Mouse (Mus musculus) heart, embryonic 12.5 days (tissue): ENCODE data around the gene Fam166b. TPM values are rescaled to one million over a fixed set of nuclear protein-coding genes. Genes with fewer than 3 reads are reported as not detected.
A peak's percentile ranks its signal among the peaks of the same experiment; 100 is the strongest.

Experiments
- ATAC-seq: fragments of 200-750 bp; cut with Nextera tagmentation; 2 replicates; pipeline ENCODE4 v1.8.0; 2017; ENCODE audit warnings: moderate TSS enrichment, moderate library complexity; ENCODE audit not compliant: insufficient number of reproducible peaks, low FRiP score
- H3K27ac ChIP-seq: fragments of 300-500 bp; sonication (generic); 2 replicates; pipeline ENCODE4 v1.5.1; 2016; ENCODE audit warnings: mild to moderate bottlenecking, moderate library complexity; ENCODE audit not compliant: poor library complexity, severe bottlenecking
- H3K27me3 ChIP-seq: fragments of 300-500 bp; sonication (generic); replicated peaks from 2 replicates; pipeline ENCODE4 v1.6.1; 2016; ENCODE audit warnings: mild to moderate bottlenecking, moderate library complexity
- H3K36me3 ChIP-seq: fragments of 300-500 bp; sonication (generic); 2 replicates; pipeline ENCODE4 v1.6.1; 2016; ENCODE audit warnings: mild to moderate bottlenecking, moderate library complexity
- H3K4me1 ChIP-seq: fragments of 300-500 bp; sonication (generic); replicated peaks from 2 replicates; pipeline ENCODE4 v1.6.1; 2016; ENCODE audit warnings: mild to moderate bottlenecking
- H3K4me2 ChIP-seq: fragments of 300-500 bp; sonication (generic); 2 replicates; pipeline ENCODE4 v1.6.1; 2016; ENCODE audit warnings: mild to moderate bottlenecking, moderate library complexity
- H3K4me3 ChIP-seq: fragments of 300-500 bp; sonication (generic); 2 replicates; pipeline ENCODE4 v1.5.1; 2016; ENCODE audit warnings: mild to moderate bottlenecking
- H3K9ac ChIP-seq: fragments of 300-500 bp; sonication (generic); 2 replicates; pipeline ENCODE4 v1.6.1; 2016; ENCODE audit warnings: mild to moderate bottlenecking, moderate library complexity
- H3K9me3 ChIP-seq: fragments of 300-500 bp; sonication (generic); replicated peaks from 2 replicates; pipeline ENCODE4 v1.6.1; 2016; ENCODE audit warnings: mild to moderate bottlenecking, moderate library complexity
- WGBS: fragments of 180-500 bp; shearing (Covaris S2); methylation state at CpG from one replicate; pipeline ENCODE4 v1.1.7; 2016; 5-methylcytosine and 5-hydroxymethylcytosine counted together
- polyA plus RNA-seq: library from polyadenylated mRNA; unstranded; fragments of >200 nt; fragmentation: Nextera tagmentation; extraction: Ambion mirVana; gene quantifications from 2 replicates; pipeline ENCODE4 v1.2.1, GENCODE M21; 2016

Gene Fam166b
- polyA plus RNA-seq, 1 experiment from 2014 or later: not detected

DNA sequence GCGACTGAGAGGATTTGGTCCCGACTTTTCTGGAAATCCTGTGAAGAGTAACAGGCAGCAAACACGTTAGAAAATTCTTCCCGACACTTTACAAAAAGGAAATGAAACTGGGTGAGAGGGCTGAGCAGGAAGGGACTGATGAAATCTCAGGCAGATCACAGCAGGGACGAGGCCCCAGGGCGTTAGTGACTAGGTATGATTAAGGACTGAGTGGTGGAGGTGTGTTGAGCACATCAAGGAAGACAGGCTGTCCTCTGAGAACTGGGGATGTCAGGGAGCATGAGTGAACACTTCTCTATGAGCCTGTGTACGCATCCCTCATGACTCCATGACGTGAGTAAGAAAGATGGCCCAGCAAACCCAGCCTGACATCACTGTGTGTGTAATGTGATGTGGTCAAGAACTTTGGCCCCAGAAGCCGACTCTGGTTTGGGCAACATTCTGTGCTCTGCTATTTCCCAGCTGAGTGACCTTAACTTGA lies 9.1 kb downstream of the Fam166b start:
- no peak for ATAC-seq
- no peak overlapping the region for H3K9ac ChIP-seq
- H3K9me3 ChIP-seq: no peaks in the 10 kb centered on the region

DNA sequence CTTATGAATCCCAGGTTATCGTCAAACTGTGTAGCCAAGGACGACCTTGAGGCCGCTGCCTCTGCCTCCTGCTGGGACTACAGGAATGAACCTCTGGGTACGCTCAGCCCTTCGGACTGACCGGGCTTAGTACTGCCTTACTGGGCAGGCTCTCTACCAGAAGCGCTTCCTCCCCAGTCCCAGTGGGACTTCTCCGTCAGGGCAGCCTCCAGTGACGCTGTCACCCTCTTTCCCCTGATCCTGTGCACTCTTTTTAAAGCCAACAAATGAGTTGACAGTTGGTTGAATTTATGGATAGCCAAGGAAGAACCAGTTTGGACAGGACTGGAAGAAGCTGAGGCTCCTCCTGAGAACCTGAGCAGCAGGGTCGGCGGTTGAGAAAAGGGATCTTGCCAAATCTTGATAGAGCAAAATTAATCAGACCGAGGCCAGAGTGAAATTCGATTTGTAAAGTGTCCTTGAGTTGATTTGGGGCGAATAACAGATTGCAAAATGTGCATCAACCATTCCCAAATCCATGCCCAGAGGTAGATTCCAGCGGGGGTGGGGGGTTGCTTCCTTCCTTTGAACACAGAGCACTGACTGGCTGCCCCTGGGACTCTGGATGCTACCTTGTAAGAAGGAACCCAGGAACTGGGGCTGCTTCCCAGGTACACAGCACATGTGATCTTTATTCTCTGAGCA lies 9.8 kb downstream of the Fam166b start:
- Histone ChIP-seq H3K9ac (no peak overlapping the region), H3K36me3 (peaks cover 65% of the 10 kb centered on the region), H3K27ac (no peak overlapping the region), H3K4me2 (no peak overlapping the region), H3K27me3 (peaks cover 11% of the 10 kb centered on the region; the same call in 1 of the 2 replicates), H3K4me3 (no peak overlapping the region), H3K9me3 (no peaks in the 10 kb centered on the region), H3K4me1 (peaks cover 31% of the 10 kb centered on the region)
- no peak for ATAC-seq
- WGBS: 49% methylated on average over 15 of the region's 15 CpGs

More for the DNA sequence above, 9.1 kb downstream of the Fam166b start:
- H3K4me3 ChIP-seq: no peak overlapping the region
- peaks cover 30% of the 10 kb centered on the region for H3K4me1 ChIP-seq
- H3K4me2 ChIP-seq: no peak overlapping the region
- no peak overlapping the region for H3K27ac ChIP-seq
- 65% methylated on average over 9 of the region's 9 CpGs for WGBS
- H3K36me3 ChIP-seq: peaks cover 65% of the 10 kb centered on the region
- H3K27me3 ChIP-seq: peaks cover 18% of the 10 kb centered on the region

DNA sequence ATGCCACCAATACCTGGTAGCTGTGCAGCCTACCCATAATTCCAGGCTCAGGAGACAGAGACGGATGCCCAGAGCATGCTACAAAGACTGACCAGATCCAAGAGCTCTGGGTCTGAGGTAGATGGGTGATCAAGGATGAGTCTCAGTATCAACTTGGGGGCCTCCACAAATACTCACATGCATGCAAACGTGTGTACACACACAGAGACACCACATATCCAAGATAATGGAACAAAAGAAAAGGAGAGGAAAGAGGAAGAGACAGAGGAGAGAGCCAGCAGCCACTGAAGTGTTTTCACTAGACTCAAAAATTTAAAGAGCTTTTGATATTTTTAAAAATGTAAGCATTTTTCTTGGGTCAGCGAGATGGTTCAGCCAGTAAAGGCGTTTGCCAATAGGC lies 10.5 kb downstream of the Fam166b start:
- no peak overlapping the region for H3K9ac ChIP-seq
- WGBS: 73% methylated on average over 4 of the region's 4 CpGs
- peaks cover 4% of the 10 kb centered on the region; the same call in 1 of the 2 replicates for H3K27me3 ChIP-seq
- H3K27ac ChIP-seq: no peak overlapping the region
- no peak overlapping the region for H3K4me2 ChIP-seq
- no peak for ATAC-seq
- peaks cover 61% of the 10 kb centered on the region for H3K36me3 ChIP-seq
- no peak overlapping the region for H3K4me3 ChIP-seq
- no peaks in the 10 kb centered on the region for H3K9me3 ChIP-seq
- peaks cover 33% of the 10 kb centered on the region for H3K4me1 ChIP-seq

DNA sequence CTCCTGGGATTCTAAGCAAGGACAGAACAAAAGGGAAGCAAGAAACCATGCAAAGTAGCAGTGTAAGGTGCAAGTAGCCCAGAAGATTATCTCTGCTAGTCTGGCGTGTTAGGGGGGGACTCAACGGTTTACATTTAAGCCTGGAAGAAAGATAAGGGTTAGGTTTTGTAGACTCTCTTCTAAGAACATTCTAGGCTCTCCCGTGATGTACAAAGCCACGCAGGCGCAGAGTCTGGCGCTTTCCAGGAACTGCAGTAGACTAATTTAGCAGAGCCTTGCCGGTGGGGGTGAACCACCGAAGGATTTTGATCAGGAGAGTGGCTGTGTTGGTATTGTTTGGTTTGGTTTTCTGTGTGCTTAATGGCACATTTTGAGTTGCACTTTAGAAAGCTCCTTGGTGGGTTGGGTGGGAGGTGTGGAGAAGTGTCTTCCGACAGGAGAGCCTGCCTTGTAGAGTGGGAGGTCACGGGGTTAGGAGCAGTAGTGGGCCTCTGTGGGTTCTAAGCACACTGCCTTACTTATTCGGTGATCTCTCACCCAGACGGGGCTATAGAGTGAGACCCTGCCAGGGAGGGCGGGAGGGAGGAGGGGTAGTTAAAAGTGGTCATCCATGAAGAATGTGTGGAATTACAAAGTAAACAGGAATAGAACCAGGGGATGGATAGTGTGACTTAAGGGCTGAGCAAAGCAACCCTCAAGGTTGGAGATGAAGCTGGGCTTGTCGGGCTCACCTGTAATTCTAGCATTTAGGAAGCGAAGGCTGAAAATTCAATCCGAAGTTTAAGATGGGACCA lies 11.5 kb downstream of the Fam166b start:
- no peak for ATAC-seq
- Histone ChIP-seq H3K27me3 (no peaks in the 10 kb centered on the region; the same call in 1 of the 2 replicates), H3K4me3 (no peak overlapping the region), H3K36me3 (peaks cover 51% of the 10 kb centered on the region), H3K9me3 (no peaks in the 10 kb centered on the region), H3K9ac (peak overlapping the region; percentile 2; the same call in 1 of the 2 replicates), H3K4me2 (no peak overlapping the region), H3K27ac (peak overlapping the region; percentile 45; the same call in 1 of the 2 replicates), H3K4me1 (peaks cover 40% of the 10 kb centered on the region)
- 56% methylated on average over 16 of the region's 16 CpGs for WGBS

DNA sequence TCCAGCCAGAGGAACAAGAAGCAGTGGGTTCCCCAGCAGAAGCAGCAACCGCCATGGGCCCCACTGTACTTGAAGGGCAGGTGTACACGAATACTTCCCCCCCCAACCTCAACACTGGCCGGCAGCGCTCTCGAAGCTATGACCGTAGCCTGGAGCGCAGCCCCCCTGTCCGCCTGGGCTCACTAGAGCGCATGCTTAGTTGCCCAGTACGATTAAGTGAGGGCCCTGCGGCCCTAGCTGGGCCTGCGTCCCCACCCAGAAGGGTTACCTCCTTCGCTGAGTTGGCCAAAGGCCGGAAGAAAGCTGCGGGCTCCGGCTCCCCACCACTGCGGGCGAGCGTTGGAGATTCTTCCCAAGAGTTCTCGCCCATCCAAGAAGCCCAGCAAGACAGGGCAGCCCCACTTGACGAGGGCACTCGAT lies 12.9 kb downstream of the Fam166b start:
- H3K4me3 ChIP-seq: no peak overlapping the region
- no peak overlapping the region for H3K4me2 ChIP-seq
- no peak overlapping the region for H3K9ac ChIP-seq
- H3K9me3 ChIP-seq: no peaks in the 10 kb centered on the region
- no peak overlapping the region for H3K27ac ChIP-seq
- H3K4me1 ChIP-seq: peaks cover 40% of the 10 kb centered on the region
- WGBS: 91% methylated on average over 22 of the region's 22 CpGs
- H3K36me3 ChIP-seq: peaks cover 39% of the 10 kb centered on the region
- H3K27me3 ChIP-seq: no peaks in the 10 kb centered on the region
- no peak for ATAC-seq

DNA sequence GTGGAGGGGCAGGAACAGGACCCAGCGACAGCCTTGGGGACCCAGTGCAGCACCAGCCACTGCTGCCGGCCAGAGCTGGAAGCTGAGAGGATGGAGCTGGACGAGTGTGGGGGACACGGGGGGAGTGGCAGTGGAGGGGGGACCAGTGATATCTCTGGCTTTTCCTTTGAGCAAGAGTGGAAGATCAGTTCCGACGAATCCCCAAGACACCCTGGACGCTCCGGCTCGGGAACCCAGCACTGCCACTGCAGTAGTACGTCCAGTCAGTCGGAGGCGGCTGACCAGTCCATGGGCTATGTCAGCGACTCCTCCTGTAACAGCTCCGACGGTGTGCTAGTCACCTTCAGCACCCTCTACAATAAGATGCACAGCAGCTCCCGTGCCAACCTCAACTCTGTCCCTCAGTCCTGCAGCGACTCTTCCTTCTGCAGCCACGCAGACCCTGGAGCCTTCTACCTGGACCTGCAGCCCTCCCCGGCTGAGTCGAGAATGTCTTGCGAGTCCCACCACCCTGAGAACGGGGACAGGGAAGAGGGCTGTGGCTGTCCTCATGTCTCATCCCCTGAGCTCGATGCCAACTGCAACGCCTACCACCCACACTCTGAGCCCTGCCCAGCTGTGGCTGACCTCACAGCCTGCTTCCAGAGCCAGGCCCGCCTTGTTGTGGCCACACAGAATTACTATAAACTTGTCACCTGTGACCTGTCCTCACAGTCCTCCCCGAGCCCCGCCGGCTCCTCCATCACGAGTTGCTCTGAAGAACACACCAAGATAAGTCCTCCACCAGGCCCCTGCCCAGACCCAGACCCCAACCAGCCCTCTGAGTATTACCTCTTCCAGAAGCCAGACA lies 13.5 kb downstream of the Fam166b start:
- Histone ChIP-seq H3K4me3 (no peak overlapping the region), H3K36me3 (peaks cover 39% of the 10 kb centered on the region), H3K27ac (no peak overlapping the region), H3K4me1 (peaks cover 40% of the 10 kb centered on the region), H3K9me3 (no peaks in the 10 kb centered on the region), H3K27me3 (no peaks in the 10 kb centered on the region), H3K9ac (no peak overlapping the region), H3K4me2 (no peak overlapping the region)
- WGBS: 77% methylated on average over 29 of the region's 29 CpGs
- ATAC-seq: no peak

DNA sequence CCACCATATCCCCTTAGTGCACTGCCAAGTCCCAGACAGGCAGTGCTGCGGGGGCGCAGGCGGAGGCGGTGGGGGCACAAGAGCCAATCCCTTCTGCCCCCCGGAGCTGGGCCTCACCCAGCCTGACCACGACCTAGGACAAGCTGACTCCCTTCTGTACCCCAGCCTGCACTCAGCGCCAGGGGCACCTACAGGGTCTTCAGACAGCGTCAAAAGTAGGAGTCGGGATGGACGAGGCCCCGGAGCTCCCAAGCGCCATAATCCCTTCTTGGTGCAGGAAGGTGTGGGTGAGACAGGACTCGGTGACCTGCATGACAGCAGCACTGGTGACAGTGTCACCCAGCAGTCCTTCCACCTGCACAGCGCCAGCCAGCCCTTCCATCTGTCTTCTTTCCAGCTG lies 14.2 kb downstream of the Fam166b start:
- Histone ChIP-seq H3K9ac (no peak overlapping the region), H3K4me1 (peaks cover 35% of the 10 kb centered on the region)

DNA sequence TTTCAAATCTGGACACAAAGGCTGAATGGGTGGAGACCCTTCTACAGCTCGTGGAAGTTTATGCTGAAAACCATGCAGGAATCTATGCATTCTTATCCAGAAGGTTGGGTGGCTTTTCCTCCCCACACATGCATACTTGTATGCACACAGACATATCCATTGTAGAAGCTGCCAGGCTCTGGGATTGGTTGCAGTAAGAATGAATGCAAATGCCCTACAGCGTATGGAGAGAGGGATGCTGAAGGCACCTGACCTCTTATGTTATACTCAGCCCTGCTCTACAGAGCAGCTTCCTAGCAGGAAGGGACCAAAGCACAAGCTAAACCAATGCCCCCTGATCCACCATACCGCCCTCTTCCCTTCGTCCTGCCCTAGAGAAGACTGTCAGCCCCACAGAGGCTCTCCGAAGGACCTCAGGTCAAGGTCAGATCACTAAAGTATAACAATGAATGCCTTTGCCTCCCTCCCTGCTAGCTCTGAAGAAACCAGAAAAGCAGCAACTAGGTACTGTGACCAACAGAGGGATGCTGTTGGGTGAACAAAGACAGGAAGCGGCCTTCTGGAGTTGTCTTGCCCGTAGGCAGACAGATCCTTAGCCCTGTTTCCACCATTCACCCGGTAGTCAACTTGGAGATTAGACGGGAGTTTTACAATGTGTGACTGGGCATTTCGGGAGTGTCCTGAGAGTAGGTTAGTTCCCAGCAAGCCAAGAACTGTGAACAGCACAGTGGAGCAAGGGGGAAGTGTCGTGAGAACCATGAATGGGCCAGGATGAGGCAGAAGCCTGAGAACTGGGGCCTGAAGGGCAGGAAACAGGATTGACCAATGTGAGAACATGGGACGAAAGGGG lies 21.6 kb downstream of the Fam166b start:
- peak overlapping the region; percentile 55 for H3K4me3 ChIP-seq
- peak overlapping the region; percentile 81 for H3K9ac ChIP-seq
- peaks cover 27% of the 10 kb centered on the region for H3K4me1 ChIP-seq
- H3K27ac ChIP-seq: peak overlapping the region; percentile 89
- H3K36me3 ChIP-seq: 0 out of 2 replicates have a peak, but pooled peaks cover 6% of the 10 kb centered on the region
- H3K9me3 ChIP-seq: no peaks in the 10 kb centered on the region
- ATAC-seq: no peak
- H3K4me2 ChIP-seq: peak overlapping the region; percentile 86
- no peaks in the 10 kb centered on the region for H3K27me3 ChIP-seq
- 58% methylated on average over 12 of the region's 12 CpGs for WGBS

More for the DNA sequence above, 14.2 kb downstream of the Fam166b start:
- ATAC-seq: no peak
- Histone ChIP-seq H3K9me3 (no peaks in the 10 kb centered on the region), H3K27ac (no peak overlapping the region), H3K27me3 (no peaks in the 10 kb centered on the region), H3K4me2 (no peak overlapping the region), H3K4me3 (no peak overlapping the region), H3K36me3 (peaks cover 39% of the 10 kb centered on the region)
- 89% methylated on average over 14 of the region's 14 CpGs for WGBS

DNA sequence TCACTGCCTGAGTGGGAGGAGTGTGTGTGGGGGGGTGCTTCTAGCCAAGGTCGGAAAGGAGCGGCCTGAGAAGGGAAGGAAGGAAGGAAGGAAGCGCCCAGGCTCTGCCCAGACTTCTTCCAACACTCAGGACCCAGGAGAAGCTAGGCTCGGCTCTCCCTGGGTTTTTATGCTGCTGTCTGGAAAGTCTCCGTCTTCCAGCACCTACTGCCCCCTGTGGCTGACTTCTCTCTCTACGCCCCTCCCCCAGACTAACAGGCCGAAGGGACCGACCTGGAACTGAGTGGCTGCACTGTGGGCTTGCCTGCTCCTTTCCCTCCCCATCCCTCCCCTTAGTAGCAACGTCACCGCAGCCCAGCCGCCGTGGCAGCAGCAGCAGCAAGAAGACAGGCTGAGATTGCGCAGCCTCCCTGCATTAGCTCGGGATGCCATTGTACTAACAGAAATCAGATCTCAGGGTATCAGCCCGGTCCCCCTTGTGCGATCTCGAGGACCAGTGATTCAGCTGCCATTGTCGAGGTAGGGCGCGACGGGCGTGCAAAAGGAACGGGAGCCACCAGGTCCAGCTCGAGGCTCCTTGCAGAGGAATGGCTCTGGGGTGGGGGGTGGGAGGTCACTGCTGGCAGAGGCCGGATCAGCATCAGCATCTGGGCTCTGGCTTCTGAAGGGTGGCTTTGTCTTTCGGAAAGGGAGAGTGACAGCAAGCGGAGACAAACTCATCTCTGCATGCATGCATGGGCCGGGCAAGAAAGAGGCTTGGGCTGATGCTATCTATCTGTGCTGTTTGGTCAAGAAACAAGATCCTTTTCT lies 22.6 kb downstream of the Fam166b start:
- Histone ChIP-seq H3K36me3 (0 out of 2 replicates have a peak, but pooled peaks cover 6% of the 10 kb centered on the region), H3K4me3 (peak overlapping the region; percentile 55), H3K27ac (peak overlapping the region; percentile 89), H3K4me2 (peak overlapping the region; percentile 86), H3K4me1 (peaks cover 34% of the 10 kb centered on the region), H3K9me3 (no peaks in the 10 kb centered on the region), H3K9ac (peak overlapping the region; percentile 81), H3K27me3 (no peaks in the 10 kb centered on the region)
- ATAC-seq: peak; percentile 91
- 1% methylated on average over 28 of the region's 28 CpGs for WGBS
